Mouse (Mus musculus): ENCODE data around the gene Bach1. TPM values are rescaled to one million over a fixed set of nuclear protein-coding genes. Genes with fewer than 3 reads are reported as not detected.

Gene Bach1
- total and polyA plus RNA-seq, 2 experiments from 2014 or later, result 5.4 to 27.0 TPM

GRCm38 (mm10) chr16:87746728-87747127, 48.0 kb downstream of the Bach1 start:
- Histone ChIP-seq H3K9me3 (replicated peaks; ENCODE audit: control insufficient read depth, low read length) (no peaks in the 10 kb centered on the region), H3K4me2 (ENCODE audit: low read depth, low read length) (no peak overlapping the region), H3K27ac (ENCODE audit: low read depth) (no peak overlapping the region), H3K4me3 (ENCODE audit: low read depth, low read length) (no peak overlapping the region), H3K4me1 (ENCODE audit: control insufficient read depth, insufficient read depth) (no peaks in the 10 kb centered on the region), H3K27me3 (ENCODE audit: control insufficient read depth, insufficient read depth, low read length) (no peaks in the 10 kb centered on the region), H3K9ac (replicated peaks; ENCODE audit: low read depth, low read length) (no peak overlapping the region), H3K36me3 (replicated peaks; ENCODE audit: control insufficient read depth, insufficient read depth, low read length) (no peaks in the 10 kb centered on the region)
- 17% methylated on average over 5 of the region's 5 CpGs for WGBS
- DNase-seq (ENCODE audit: low spot score), result peak; percentile 68
- TF ChIP-seq EP300 (IDR thresholded peaks at IDR 0.05; ENCODE audit: low read depth) (no peak), CTCF (IDR thresholded peaks at IDR 0.05; ENCODE audit: low read depth) (peak; percentile 99)
- ATAC-seq (ENCODE audit: insufficient read depth, low read depth), result no peak

DNA sequence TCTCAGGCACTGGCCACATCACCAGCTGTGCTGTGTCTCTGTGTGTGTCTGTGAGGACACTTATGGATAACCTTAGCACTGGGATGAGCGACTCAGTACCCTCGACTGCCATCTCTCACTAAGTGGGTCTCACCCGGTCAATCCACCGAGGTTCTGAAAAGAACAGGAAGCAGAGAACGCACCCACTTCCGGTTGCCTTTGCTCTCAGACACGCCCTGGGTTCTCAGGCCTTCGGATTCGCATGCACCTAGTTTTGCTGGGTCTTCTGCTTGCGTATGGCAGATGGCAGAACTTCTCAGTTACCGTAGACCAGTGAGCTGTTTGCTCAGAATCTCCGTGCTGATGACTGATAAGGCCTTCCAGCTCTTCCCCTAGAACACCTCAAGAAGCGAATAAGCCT, 52.5 kb downstream of the Bach1 start:
- DNase-seq (ENCODE audit: low spot score), result no peak
- Histone ChIP-seq H3K4me3 (ENCODE audit: low read depth, low read length) (no peak overlapping the region), H3K27ac (ENCODE audit: low read depth) (no peak overlapping the region), H3K36me3 (replicated peaks; ENCODE audit: control insufficient read depth, insufficient read depth, low read length) (no peaks in the 10 kb centered on the region), H3K4me2 (ENCODE audit: low read depth, low read length) (no peak overlapping the region), H3K4me1 (ENCODE audit: control insufficient read depth, insufficient read depth) (no peaks in the 10 kb centered on the region), H3K9ac (replicated peaks; ENCODE audit: low read depth, low read length) (no peak overlapping the region), H3K27me3 (ENCODE audit: control insufficient read depth, insufficient read depth, low read length) (no peaks in the 10 kb centered on the region), H3K9me3 (replicated peaks; ENCODE audit: control insufficient read depth, low read length) (no peaks in the 10 kb centered on the region)
- TF ChIP-seq CTCF (IDR thresholded peaks at IDR 0.05; ENCODE audit: low read depth) (no peak), EP300 (IDR thresholded peaks at IDR 0.05; ENCODE audit: low read depth) (no peak)
- 82% methylated on average over 13 of the region's 13 CpGs for WGBS
- no peak for ATAC-seq (ENCODE audit: insufficient read depth, low read depth)

DNA sequence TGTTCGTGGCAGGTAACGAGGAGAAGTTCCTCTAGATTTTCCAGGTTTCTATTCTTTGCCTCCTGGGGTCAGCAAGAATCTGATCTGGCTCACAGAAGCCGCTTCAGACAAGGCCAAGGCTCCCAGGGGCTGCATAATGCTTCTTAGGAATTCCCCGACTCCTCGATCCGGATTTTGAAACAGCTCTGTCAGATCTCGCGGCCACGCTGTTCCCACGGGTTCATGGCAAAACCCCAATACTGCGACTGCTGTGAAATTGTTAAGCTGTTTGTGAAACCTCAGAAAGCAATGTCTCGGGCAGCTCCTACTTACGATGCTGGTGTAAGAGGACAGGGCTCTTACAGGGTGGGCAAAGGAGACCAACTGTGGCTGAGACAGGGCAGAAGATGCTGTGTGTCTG, 53.7 kb downstream of the Bach1 start:
- no peak overlapping the region for H3K9ac ChIP-seq (replicated peaks; ENCODE audit: low read depth, low read length)
- H3K36me3 ChIP-seq (replicated peaks; ENCODE audit: control insufficient read depth, insufficient read depth, low read length), result no peaks in the 10 kb centered on the region
- no peak for ATAC-seq (ENCODE audit: insufficient read depth, low read depth)

DNA sequence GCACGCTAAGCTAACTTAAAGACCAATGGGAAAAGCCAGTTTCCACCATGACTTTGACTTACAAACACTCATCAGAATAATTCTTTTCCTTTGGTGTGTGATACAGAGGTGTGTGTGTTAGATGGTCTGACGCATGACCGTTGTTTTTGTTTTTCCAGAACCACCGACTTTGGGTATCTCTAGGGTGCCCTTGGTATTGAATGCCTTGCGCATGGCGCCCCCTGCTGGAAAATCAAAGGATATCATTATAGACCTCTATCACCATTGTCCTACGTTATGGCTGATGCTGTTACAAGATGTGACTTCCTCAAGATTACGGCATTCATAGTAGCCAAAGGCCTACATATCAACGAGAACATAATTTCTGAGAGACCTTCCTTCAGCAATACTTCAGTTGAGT, 56.1 kb downstream of the Bach1 start:
- Histone ChIP-seq H3K9ac (replicated peaks; ENCODE audit: low read depth, low read length) (no peak overlapping the region), H3K27me3 (ENCODE audit: control insufficient read depth, insufficient read depth, low read length) (no peaks in the 10 kb centered on the region), H3K36me3 (replicated peaks; ENCODE audit: control insufficient read depth, insufficient read depth, low read length) (no peaks in the 10 kb centered on the region), H3K4me3 (ENCODE audit: low read depth, low read length) (no peak overlapping the region), H3K9me3 (replicated peaks; ENCODE audit: control insufficient read depth, low read length) (no peaks in the 10 kb centered on the region), H3K27ac (ENCODE audit: low read depth) (no peak overlapping the region), H3K4me2 (ENCODE audit: low read depth, low read length) (no peak overlapping the region), H3K4me1 (ENCODE audit: control insufficient read depth, insufficient read depth) (no peaks in the 10 kb centered on the region)
- ATAC-seq (ENCODE audit: insufficient read depth, low read depth), result peak; percentile 64
- TF ChIP-seq EP300 (IDR thresholded peaks at IDR 0.05; ENCODE audit: low read depth) (no peak), CTCF (IDR thresholded peaks at IDR 0.05; ENCODE audit: low read depth) (peak; percentile 71)
- DNase-seq (ENCODE audit: low spot score), result peak; percentile 29
- WGBS, result 45% methylated on average over 9 of the region's 9 CpGs

More for the DNA sequence above, 53.7 kb downstream of the Bach1 start:
- Histone ChIP-seq H3K4me2 (ENCODE audit: low read depth, low read length) (no peak overlapping the region), H3K4me1 (ENCODE audit: control insufficient read depth, insufficient read depth) (no peaks in the 10 kb centered on the region), H3K27ac (ENCODE audit: low read depth) (no peak overlapping the region), H3K27me3 (ENCODE audit: control insufficient read depth, insufficient read depth, low read length) (no peaks in the 10 kb centered on the region), H3K4me3 (ENCODE audit: low read depth, low read length) (no peak overlapping the region), H3K9me3 (replicated peaks; ENCODE audit: control insufficient read depth, low read length) (no peaks in the 10 kb centered on the region)
- 62% methylated on average over 13 of the region's 13 CpGs for WGBS
- no peak for DNase-seq (ENCODE audit: low spot score)
- no peak for TF ChIP-seq CTCF (IDR thresholded peaks at IDR 0.05; ENCODE audit: low read depth)
- TF ChIP-seq EP300 (IDR thresholded peaks at IDR 0.05; ENCODE audit: low read depth), result no peak

DNA sequence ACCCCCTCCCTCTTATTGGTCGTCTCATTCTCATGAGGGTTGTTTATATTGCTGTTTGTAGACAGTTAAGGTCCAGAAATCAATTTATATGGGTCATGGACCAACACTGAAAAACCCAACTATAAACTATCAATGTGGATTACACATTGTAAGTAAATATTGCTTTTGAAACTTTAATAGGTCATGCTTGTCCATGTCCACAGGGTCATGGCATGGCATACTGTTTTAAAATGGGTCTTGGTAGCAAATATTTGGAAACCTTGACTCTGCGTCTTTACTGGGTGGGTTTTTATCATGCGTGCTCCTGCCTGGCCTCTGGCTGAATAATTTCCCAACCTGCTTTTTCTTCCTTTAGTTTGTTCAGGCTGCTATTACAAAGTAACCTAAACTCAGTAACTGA, 57.2 kb downstream of the Bach1 start:
- TF ChIP-seq EP300 (IDR thresholded peaks at IDR 0.05; ENCODE audit: low read depth), result no peak
- no peak for TF ChIP-seq CTCF (IDR thresholded peaks at IDR 0.05; ENCODE audit: low read depth)
- ATAC-seq (ENCODE audit: insufficient read depth, low read depth), result no peak
- no peak overlapping the region for H3K27ac ChIP-seq (ENCODE audit: low read depth)
- no peaks in the 10 kb centered on the region for H3K27me3 ChIP-seq (ENCODE audit: control insufficient read depth, insufficient read depth, low read length)
- no peak overlapping the region for H3K4me3 ChIP-seq (ENCODE audit: low read depth, low read length)
- no peak for DNase-seq (ENCODE audit: low spot score)
- no peaks in the 10 kb centered on the region for H3K9me3 ChIP-seq (replicated peaks; ENCODE audit: control insufficient read depth, low read length)
- no peak overlapping the region for H3K9ac ChIP-seq (replicated peaks; ENCODE audit: low read depth, low read length)
- H3K4me1 ChIP-seq (ENCODE audit: control insufficient read depth, insufficient read depth), result no peaks in the 10 kb centered on the region
- WGBS, result 72% methylated on average over 3 of the region's 3 CpGs
- H3K36me3 ChIP-seq (replicated peaks; ENCODE audit: control insufficient read depth, insufficient read depth, low read length), result no peaks in the 10 kb centered on the region
- no peak overlapping the region for H3K4me2 ChIP-seq (ENCODE audit: low read depth, low read length)

DNA sequence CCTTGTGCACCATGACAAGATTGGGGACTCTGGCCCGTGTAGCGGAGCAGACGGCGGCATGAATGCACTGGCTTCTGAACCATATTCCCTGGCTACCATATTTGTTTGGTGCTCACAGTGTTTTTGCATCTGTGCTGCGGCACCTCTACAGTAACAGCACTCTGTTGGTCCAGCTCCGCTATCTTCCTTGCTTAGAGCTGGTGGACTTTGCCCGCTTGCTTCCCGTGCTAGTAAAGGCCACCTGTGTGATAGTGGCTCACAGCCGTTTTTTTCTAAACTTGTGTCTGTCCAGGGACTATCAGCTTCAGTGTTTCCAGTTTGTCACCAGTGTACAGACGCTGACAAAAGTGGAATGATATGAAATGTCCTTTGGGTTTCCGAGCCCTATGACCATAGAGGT, 59.3 kb downstream of the Bach1 start:
- DNase-seq (ENCODE audit: low spot score) (no peak), ATAC-seq (ENCODE audit: insufficient read depth, low read depth) (no peak)
- TF ChIP-seq CTCF (IDR thresholded peaks at IDR 0.05; ENCODE audit: low read depth) (no peak), EP300 (IDR thresholded peaks at IDR 0.05; ENCODE audit: low read depth) (no peak)
- H3K9me3 ChIP-seq (replicated peaks; ENCODE audit: control insufficient read depth, low read length), result no peaks in the 10 kb centered on the region
- H3K9ac ChIP-seq (replicated peaks; ENCODE audit: low read depth, low read length), result no peak overlapping the region
- H3K36me3 ChIP-seq (replicated peaks; ENCODE audit: control insufficient read depth, insufficient read depth, low read length), result no peaks in the 10 kb centered on the region
- no peak overlapping the region for H3K4me2 ChIP-seq (ENCODE audit: low read depth, low read length)
- no peaks in the 10 kb centered on the region for H3K27me3 ChIP-seq (ENCODE audit: control insufficient read depth, insufficient read depth, low read length)
- no peak overlapping the region for H3K4me3 ChIP-seq (ENCODE audit: low read depth, low read length)
- H3K27ac ChIP-seq (ENCODE audit: low read depth), result no peak overlapping the region
- 87% methylated on average over 11 of the region's 11 CpGs for WGBS
- no peaks in the 10 kb centered on the region for H3K4me1 ChIP-seq (ENCODE audit: control insufficient read depth, insufficient read depth)

Data from heart, postnatal 0 days (tissue).